Mouse (Mus musculus): ENCODE results near the gene C2cd3.

C2cd3 gene

DNA sequence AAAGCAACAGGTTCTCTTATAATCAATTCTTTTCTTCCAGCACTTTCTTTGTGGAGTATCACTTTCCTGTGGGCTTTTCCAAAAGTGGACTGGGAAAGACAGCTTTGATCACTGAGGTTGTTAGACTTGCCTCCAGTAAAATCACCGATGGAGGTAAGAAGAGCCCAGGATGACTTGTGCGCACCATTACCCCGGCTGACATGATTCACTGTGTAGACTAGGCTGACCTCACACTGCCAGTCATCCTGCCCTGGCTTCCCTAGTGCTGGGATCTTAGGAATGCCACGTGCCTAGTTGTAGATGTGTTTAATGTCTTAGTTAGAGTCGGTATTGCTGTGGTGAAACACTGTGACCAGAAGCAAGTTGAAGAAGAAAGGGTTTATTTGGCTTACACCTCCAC, 35.6 kb downstream of the C2cd3 start:
- DNase-seq, result no peak

DNA sequence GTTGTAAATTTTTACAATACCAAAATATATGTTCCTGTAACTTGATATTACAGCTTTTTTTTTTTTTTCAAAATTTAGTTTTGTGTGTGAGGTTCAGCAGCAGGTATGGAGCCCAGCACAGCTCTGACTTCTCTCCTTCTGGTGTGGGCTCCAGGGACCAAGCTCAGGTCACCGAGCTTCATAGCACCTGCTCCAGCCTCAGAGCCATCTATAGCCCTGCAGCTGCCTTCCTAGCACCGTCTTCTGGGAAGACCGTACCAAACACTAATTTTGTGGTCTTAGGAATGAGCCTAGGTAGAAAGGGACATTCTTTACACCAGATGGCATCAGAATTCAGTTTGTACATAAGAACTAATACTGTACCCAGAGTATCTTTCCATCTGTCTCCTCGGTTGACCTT, 36.7 kb downstream of the C2cd3 start:
- DNase-seq, result no peak

DNA sequence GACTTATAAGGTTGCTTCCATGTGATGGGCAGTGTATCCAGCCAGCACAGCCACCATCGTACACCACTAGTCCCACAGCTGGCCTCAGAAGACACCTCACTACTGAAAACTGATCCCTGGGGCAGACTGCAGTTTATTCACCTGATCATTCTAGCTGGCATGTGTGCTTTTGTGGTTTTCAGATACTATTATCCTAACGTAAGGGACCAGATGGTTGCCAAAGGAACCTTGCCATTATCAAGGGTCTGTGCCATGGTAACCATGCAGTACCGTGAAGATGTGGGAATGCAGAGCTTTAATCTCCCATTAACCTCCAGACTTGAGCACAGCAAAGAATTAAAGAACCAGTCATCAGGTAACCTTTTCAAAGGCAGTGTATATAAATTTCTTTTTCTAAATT, 53.8 kb downstream of the C2cd3 start:
- DNase-seq, result no peak

GRCm38 (mm10) chr7:100429102-100429501, 57.1 kb downstream of the C2cd3 start:
- DNase-seq, result peak; percentile 43

- DNase-seq, result no peak
Measured at GRCm38 (mm10) chr7:100429911-100430310, 57.9 kb downstream of the C2cd3 start.

DNA sequence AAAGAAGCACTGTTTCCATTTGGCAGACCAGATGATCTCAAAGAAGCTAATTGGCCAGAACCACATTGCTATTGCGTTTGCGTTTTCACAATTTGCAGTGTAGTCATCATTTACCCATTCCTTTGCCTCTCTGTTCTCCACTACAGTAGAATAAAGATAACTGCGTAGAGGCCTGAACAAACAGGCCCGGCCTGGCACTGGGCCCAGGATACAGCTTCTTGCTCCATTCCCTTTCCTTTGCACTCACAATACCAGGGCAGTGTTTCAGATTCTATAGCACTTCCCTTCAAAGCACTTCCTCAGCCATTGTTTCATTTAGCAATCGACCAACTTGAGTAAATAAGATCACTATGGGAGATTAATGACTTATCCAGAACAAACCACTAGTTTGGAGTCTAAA, 59.1 kb downstream of the C2cd3 start:
- DNase-seq, result peak; percentile 17

- no peak for DNase-seq
Measured at GRCm38 (mm10) chr7:100433295-100433694, 61.3 kb downstream of the C2cd3 start.

DNA sequence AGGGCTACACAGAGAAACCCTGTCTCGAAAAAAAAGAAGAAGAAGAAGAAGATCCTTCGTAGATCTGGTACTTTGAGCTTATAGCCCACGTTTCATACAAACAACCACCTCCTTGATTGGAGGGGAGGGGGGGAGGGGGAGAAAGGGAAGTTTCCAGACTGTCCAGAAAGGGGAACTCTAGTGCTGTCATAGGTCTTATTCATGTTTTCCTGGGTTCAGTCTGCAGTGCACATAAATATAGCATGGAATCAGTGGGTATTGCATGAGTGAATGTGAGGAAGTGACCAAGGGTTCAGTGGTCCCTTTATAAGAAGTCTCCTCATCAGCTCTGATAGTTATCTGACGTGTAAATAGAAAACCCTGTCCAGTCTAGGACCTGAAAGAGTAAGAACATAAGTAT, 71.7 kb downstream of the C2cd3 start:
- DNase-seq, result no peak

- no peak for DNase-seq
Measured at GRCm38 (mm10) chr7:100446271-100446670, 74.2 kb downstream of the C2cd3 start.

GRCm38 (mm10) chr7:100448530-100448929, 76.5 kb downstream of the C2cd3 start:
- no peak for DNase-seq

DNA sequence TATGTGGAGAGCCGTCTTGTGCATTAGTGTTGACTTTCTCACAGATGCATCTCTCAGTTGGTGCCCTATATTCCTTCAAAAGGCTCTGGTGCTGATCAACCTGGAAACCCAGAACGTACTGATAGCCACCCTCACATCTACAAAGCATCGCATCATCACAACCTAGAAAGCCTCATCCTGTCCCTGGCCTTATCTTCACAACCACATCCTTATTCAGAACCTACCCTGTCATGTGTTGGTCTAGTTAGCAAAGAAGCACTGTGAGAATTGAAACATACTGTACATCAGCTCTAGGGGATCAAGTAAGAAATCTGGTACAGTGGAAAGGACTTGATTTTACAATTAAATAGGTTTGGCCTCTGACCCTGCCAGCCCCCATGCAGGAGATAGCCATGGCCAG, 77.0 kb downstream of the C2cd3 start:
- no peak for DNase-seq

GRCm38 (mm10) chr7:100458153-100458552, 86.1 kb downstream of the C2cd3 start:
- no peak for DNase-seq

- DNase-seq, result no peak
Measured at GRCm38 (mm10) chr7:100459862-100460261, 87.8 kb downstream of the C2cd3 start.

DNA sequence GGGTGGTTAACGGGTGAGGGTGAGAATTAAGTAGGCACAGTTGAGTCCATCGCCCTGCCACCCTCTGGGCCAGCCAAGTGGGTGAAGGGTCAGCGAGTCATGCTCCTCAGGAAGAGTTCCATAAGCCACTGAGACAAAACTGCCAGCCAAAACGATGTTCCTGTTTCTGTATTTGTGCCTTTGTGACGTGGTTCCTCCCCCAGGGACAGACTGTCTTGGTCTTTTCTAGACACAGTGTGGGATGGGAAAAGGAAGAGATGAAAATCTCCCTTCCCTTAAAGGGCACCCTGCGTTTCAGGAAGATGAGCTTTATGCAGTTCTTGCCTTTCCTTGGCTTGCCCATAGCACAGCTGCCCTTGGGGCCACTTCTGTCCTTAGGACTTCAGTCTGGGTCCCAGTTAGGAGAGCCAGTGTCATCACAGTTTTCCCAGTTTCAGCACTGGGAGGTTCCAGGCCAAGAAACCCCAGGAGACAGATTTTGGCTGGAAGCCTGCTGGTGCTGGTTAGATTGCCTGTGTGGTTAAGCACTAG, 89.7 kb downstream of the C2cd3 start:
- DNase-seq, result peak; percentile 30

DNA sequence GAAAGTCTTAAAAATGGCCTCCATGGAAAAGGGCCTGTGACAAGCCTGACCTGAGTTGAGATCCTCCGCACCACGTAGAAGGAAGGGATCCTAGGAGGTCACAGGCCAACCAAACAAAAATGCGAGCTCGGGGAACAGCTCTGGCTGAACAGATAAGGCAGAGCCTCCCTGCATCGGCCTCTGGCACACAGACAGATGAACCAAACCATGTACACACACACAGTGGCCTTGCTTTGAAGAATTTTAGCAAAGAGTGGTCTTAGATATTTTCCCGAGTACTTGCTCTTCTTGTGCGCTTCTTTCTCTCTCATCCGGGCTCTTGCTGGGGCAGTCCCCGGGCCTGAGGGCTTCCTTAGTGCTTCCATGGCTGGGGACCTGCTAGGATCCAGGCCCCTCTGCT, 91.2 kb downstream of the C2cd3 start:
- DNase-seq, result no peak

- DNase-seq, result no peak
Measured at GRCm38 (mm10) chr7:100463757-100464156, 91.7 kb downstream of the C2cd3 start.

GRCm38 (mm10) chr7:100464248-100464647, 92.2 kb downstream of the C2cd3 start:
- no peak for DNase-seq

- DNase-seq, result no peak
Measured at GRCm38 (mm10) chr7:100465248-100465647, 93.2 kb downstream of the C2cd3 start.

DNA sequence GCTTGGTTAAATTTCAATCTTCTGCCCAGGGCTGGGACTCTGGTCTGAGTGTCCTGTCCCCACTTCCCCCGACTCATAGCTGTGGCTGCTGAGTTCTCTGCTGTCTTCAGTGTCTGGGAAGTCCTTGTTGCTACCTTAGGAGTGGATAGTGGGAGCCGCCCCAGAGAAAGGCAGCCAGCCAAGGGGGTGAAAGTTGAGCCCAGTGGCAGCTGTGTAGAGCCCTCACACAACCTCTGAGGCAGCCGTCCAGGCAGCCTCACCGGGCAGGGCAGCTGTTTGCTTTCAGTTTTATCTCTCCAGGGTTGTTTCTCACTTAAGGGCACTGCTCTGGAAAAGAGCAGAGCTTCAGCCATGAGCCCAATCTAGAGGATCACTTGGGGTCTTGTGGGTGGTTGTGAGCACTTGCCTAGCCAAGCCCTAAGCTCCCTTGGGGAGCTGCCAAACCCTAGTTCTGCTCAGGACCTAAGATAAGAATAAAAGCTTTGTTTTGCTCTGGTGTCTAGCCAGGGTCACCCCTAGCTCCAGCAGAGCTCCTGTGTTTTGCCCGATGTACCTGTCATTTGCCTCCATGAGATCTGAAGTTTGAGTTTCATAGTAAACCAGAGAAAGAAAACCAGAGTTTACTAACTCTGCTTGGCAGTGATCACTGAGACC, 93.8 kb downstream of the C2cd3 start:
- no peak for DNase-seq

DNA sequence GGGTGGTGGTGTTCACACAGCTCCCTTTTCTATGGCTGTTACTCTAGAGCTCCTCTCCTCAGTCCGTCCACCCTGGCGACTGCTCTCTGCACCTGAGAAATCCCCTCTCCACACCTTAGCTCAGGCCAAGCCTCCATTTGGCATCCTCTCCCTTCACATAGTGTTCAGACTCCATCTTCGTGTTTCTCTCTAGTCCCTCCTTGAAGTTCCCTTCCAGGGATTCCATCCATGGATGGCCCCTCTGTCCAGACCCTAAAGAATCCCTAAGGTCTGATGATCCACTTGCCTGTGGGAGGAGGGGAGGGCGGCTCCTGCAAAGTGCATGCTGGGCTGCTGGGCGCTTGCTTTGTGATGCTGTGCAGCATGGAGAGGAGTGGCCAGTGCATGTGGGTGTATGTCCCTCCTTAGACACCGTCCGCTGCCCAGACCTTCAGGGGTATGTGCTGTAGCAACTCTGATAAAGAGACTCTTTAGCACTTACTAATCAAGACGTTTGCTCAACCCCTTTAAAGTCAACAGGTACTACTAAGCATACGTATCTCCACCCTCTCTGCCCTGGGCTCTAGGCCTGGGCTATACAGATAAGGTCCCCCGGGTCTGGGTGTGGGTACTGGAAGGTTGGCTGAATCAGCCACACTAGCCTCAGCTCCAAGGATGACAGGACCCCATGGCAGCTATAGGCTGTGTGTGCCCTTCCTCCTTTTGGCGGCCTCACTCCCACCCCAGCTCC, 94.9 kb downstream of the C2cd3 start:
- DNase-seq, result no peak

- DNase-seq, result no peak
Measured at GRCm38 (mm10) chr7:100468761-100469160, 96.7 kb downstream of the C2cd3 start.

DNA sequence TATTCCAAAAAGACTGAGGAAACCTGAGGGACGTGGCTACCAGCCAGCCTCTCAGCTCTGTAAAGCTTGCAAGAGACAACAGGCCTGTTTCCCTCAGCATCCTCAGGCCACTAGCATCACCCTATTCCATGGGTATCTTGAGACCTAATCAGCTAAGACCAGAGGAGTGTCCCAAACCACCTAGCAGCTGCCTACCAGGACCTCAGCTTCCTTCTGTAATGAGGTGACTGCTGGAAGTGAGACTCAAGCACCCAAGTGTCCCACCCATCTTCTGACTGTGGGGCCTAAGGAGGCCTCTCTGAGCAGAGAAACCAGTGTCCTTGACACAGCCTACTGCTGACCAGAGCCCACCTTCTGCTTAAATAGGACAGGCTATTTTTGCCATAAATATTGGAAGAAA, 97.5 kb downstream of the C2cd3 start:
- DNase-seq, result no peak

GRCm38 (mm10) chr7:100470796-100471406, 98.9 kb downstream of the C2cd3 start:
- DNase-seq, result no peak

DNA sequence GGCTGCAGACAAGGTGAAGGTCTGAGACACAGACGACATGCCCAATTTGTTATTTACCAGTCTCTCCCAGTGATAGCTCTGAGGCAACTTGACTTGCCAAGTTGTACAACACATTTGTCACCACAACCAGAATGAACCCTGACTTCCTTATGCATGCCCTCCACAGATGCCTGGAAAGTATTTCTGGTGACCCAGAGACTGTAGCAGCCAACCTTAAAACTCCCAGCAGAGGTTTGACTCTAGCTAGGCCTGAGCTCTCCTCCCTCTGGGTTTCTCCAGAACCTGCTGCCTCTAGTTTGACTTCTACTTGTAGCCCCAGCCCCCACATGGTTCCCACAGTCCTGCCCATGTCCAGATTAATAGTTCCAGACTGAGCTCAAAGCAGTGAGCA, 99.4 kb downstream of the C2cd3 start:
- DNase-seq, result no peak
